Mouse (Mus musculus) T-helper 2 cell (primary cell): Measurements from ENCODE around the gene Msantd2.

Source experiments
- in situ Hi-C: fragments of 300-600 bp; cut with MboI, MseI; formaldehyde crosslinking; loops from one replicate; pipeline ENCODE4 v1.15.1; 2025; ENCODE audit warnings: high pct_unique_total_duplicates

Msantd2 gene

DNA sequence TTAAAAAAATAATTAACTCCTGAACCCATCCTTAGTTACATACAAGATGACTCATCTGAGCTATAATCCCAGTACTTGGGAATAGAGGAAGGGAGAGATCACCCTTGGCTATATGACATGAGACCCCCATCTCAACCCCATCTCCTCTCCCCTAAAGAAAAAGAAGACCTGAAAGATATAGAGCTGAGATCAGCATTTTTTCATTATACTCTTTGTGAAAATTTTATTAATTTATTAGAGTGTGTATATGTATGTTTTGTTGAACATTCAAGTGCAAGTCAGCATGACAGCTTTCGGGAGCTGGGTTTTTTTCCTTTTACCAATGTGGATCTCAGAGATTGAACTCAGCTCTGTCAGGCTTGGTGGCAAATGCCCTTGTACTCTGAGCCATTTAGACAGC is 12.1 kb downstream of the Msantd2 start:
- in situ Hi-C loops = no loop called here

DNA sequence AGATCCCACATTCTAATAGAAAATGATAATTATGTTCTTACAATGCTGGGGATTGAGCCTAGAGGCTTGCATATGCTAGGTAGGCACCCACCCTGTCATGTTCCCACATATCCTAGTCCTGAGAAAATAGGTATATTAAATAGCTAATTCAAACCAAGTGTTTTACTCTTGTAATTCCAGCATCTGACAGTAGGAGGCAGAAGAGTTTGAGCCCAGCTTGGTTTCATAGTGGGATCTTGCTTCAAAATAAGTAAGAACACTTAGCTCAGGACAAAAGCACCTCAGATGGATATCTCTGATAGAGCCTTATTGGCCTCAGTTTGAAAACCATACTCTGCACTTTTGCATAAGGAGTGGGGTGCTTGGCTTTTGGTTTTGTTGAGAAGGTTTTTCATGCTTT is 15.2 kb downstream of the Msantd2 start:
- in situ Hi-C loops = no loop called here

DNA sequence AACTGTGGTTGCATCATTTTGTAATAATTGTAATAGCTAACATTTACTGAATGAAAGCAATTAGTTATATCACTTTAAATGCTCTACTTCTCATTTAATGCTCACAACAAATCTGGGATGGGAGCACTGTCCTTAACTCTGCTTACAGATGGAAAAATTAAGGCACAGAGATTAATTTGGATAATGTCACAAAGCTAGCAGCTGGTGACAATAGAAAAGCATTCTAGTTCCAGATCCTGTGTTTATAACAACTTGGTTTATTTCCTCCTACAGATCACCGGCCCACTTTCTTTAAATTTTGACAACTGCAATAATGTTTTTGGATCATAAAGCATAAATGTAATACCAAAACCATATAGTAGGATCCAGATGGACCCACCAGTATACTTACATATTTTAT is 16.9 kb downstream of the Msantd2 start:
- in situ Hi-C loops = no loop called here

DNA sequence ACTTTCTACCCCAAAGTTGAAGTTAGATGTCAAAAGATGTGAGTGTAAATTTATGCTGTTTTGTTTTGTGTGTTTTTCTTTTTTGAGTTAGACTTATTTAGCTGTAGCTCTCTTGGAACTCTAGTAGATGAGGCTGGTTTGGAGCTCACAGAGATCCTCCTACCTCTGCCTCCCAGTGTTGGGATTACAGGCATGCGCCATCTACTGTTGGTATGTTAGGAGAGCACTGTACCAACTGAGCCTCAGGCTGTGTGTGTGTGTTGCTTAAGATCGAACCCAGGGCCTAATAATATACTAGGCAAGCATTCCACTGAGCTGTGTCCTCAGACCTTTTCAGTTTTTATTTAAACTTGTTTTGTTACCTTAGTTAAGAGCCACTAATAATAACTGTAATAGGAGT is 23.0 kb downstream of the Msantd2 start:
- in situ Hi-C loops = no loop called here

DNA sequence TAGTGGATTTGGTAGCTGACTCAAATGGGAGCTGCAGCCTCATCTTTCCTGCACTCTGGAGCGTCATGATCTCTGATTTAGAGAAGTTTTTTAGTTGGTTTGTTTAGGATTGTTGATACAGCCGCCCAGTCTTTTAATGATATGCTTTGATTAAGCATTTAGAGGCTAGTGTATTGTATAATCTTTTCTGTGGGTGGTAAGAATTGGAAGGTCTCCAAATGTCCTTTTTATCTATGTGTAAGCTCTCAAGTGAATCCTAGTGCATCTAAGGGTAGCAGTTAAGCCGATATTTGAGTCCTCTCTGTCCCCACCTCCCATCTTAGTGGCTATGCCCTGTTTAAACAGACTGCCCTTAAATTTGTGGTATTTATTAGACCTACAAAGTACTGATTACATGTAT is 25.3 kb downstream of the Msantd2 start:
- in situ Hi-C loops = no loop called here

DNA sequence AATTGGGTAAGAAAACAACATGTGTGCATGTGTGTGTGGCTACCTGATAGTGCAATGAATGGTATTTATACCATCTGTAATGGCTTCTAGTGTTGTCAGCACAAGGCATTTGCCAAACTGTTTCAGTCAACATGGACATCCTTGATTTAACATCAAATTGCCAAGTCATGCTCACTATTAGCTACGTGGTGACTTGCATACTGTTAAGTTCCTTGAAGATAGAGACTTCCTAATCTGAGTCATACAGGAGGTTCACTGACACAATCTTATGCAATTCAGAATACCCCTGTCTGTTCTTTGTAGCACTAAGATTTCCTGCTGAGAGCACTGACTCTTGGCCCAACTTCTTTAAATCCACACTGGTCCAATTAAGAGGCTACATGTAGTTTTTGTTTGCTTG is 28.3 kb downstream of the Msantd2 start:
- in situ Hi-C loops = no loop called here

DNA sequence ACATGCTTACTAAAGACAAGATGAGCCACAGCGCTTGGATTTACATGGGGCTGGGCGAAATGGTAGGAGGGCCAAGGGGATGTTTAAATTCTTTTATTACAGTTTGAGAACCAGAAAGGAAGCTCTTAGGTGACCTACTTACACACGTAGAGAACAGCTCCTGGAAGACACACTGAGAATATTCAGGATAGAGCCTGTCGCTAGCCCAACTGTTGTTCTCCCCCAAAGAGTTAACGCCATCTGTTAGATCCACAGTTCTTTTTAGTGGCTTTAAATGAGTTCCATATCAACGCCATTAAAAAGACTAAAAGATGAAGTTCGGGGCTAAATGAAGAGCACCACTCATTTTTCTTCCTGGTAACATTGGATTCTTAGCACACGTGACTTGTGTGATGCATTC is 29.9 kb downstream of the Msantd2 start:
- in situ Hi-C loops = no loop called here

DNA sequence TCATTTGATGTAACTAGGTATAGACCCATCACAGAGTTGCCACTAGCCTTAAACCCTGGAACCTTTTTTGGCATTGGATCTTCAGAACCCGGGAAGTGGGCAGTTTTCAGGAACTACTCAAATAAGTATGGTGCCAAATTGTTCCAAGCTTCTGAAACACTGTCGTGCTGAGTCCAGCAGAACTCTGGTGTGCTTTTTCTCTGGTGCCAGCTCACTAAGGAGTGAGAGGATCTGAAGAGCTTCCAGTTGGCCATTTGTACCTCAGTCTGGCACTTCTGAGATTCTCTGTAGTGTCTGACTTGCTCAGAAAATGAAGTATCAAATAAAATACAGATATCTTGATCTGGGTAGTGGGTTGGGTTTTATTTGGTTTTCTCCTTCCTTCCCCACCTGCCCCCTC is 30.9 kb downstream of the Msantd2 start:
- in situ Hi-C loops = no loop called here

DNA sequence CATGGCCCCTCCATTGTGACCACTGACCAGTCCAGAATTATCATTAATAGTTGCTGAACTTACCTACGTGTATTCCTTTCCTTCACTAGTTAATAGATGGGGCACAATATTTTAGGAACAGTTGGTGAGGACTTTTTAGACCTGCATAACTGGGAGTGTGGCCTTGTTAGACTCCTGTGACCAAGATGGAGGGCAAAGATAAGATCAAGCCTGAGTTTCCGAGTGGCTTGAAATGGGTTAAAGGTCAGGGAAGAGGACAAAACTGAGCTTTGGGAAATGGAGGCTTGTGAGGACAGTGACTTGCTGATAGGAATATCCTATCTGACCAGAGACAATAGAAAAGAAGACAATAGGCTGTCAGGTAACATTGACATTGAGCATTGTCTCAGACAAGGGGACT is 36.3 kb downstream of the Msantd2 start:
- in situ Hi-C loops = no loop called here

DNA sequence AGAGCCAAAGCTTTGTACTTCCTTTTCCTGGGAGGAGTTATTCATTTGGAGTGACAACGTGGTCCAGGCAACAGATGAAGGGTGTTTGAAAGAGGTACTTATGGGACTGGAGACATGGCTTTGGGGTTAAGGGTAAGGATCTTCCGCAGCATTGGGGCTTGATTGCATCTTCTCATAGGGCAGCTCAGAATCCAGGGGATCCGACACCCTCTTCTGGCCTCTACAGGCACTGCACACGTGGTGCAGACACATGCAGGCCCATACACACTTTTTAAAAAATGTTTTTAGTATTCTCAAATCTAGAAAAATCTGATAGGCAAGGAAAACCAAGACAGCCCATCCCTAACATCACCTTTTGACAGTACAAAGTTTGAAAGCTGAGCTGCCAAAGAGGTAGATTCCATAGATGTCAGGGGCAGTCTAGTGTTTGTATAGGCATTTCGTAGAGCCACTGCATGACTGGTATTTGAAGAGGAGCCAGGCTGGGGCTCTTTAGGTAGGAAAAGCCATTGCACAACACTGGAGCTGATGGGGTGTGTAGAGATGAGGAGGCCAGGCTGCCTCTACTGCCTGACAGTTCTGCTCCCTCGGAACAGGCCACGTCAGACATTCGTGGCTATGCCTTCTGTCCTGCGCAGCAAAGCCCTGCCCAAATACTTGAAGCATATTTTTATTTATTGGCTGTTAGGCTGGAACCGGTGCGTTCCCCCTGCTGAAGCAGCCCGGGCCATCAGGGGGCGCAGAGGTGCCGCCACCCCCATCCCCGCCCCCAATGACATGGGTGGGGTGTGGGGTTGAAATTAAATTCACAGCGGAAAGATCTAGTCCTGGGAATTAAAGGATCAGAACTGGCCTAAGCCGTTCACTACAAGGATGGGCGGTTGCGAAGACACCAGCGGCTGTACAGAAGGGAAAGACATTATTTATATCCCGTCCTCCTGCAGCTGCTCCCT is 37.6 kb downstream of the Msantd2 start:
- in situ Hi-C loops = no loop called here

DNA sequence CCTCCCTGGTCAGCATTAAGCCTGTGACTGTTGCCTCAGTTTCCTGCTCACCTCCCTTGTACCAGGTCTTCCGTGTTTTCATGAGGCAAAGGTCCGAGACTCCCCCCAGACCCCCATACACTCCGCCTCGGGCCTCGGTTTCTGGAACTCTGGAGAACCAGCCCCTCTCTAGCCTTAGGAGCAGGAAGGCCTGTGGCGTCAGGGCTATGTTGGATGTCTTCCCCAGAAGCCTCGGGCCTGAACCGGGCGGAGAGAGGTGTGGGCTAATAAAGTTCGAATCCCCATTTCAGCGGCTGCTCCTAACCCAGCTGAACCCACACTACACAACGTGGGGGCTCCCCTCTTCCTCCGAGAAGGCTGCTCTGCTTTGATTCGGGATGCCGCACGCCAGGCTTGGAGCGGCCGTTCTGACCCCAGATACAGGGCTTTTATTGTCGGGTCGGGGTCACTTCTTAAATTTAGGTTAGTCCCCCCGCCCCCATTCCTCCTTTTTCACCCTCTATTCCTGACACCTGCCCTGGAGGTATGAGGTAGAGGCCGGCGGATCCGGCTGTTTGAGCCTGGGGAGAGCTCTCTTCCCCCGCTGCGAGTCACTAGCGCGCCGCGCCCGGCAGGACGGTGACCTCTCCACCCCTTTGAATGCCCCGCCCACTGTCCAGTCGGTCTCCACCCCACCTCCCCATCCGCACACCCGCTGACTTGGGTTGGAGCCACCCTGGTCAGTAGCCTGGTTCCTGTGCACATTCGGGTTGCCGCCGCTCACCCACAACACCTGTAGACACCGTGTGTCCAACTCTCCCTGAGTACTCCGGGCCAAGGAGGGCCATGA is 38.5 kb downstream of the Msantd2 start, which contains the start of gene Esam:
TSS of gene Esam (plus strand) at position 683 of the 829 bp plus-strand sequence.
- in situ Hi-C loops = no loop called here

DNA sequence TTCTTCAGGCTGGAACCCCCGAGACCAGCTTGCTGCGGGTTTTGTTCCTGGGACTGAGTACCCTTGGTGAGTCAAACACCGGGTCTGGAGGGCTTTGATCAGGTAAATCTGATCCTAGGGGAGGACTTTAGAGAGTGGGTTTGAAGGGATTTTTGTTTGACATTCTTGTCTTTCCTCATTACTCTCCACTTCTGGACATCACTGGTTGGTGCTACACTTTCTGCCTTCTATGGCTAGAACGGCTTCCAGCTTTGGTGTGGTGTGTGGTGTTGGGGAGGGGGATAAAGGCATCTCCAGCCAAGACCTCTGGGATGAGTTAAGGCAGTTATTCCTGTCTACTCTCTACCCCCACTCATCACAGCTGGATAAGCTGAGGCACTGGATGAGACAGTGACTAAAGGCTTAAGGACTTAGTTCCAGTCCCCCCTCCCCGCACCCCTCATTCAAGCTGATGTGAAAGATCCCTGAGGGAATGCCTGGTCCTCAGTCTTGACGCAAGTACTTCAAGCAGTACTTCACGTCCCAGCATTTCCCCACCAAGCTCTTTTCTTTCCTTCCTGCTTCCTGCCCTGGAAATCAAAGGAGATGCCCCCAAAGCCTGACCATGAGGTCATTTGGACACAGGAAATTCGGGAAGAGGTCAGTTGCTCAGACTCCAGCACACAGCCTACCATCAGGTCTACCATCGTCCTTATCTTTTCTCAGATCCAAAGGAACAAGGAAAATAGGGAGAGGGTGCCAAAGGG is 39.3 kb downstream of the Msantd2 start:
- in situ Hi-C loops = no loop called here

DNA sequence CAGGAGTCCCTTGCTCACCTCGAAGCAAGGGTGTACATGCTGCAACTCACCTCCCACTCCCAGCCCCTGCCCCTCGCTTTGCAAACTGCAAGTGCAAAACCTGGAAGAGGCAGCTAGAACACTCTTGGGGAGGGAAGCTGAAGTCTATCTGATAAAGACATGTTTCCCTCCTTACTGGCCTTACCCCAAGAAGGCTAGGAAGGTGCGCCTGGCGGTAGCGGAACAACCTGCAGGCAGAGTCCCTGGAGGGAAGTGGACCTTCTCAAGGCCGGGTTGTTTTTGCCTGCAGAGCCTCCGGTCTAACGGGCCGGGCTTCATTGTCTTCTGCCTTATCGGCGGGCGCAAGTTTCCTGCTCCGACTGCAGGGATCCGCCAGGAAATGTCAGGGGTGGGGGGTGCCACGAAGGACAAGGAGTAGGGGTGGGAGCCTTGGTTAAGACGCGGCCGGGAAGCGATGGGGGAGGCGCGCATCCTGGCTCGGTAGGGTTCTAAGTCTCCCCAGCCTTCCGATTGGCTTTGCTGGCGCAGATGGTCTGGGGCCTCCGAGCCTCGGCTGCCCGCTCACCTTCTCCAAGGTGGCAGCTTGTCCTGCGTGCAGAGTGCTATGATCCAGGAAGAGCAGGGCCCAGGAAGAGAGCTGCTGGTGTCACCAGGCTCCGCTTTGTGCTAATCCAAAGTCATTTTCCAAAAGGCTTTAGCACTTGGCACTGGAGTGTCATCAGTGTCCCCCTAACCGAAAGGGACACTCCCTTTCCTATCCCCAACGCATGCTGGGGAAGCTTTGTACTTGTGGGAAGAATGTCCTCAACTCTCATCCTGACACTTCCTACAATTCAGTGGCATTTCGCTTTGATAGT is 41.1 kb downstream of the Msantd2 start:
- in situ Hi-C loops = no loop called here

DNA sequence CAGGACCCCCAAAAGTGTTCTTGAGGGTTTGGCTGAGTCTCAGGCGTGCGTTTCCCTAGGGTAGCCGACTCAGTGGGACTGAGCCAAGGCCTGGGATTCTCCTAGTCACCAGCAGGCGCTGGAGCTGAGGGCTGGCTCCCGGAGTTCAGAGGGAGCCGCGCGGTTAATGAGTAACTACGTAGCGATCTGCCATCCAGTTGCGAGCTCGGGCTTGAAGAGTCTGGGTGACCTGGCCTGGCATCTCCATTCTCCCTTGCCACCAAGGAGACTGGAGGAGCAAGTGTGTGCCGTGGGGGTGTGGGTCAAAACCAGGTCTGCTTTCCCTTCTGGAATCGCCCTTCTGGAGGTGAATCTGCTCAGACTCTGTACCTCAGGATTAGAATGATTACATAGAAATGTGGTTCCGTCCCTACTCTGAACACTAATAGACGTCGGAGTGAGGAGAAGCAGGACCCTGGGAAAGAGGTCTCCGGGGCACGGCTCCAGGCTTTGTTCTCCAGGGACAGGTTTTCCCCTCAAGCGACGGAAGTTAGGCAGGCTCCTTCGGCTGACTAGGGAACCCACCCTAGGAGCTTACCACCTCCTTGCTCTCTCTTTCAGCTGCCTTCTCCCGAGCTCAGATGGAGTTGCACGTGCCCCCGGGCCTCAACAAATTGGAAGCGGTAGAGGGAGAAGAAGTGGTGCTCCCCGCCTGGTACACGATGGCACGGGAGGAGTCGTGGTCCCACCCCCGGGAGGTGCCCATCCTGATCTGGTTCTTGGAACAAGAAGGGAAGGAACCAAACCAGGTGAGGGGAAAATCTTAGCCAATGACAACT is 42.0 kb downstream of the Msantd2 start:
- in situ Hi-C loops = no loop called here

DNA sequence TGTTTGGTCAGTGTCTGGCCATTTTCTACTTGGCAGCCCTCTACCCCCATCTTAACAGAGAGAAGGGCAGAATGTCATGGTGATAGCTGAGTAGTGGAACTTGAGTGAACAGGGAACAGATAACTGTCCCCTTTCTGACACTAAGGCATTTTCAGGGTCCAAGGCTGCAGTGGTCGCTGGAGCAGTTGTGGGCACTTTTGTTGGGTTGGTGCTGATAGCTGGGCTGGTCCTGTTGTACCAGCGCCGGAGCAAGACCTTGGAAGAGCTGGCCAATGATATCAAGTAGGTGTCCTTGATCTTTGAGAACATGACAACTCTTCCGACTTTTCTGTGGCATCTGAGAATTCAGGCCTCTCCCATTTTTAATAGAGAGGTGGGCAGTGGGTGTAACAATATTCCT is 47.7 kb downstream of the Msantd2 start:
- in situ Hi-C loops = no loop called here

DNA sequence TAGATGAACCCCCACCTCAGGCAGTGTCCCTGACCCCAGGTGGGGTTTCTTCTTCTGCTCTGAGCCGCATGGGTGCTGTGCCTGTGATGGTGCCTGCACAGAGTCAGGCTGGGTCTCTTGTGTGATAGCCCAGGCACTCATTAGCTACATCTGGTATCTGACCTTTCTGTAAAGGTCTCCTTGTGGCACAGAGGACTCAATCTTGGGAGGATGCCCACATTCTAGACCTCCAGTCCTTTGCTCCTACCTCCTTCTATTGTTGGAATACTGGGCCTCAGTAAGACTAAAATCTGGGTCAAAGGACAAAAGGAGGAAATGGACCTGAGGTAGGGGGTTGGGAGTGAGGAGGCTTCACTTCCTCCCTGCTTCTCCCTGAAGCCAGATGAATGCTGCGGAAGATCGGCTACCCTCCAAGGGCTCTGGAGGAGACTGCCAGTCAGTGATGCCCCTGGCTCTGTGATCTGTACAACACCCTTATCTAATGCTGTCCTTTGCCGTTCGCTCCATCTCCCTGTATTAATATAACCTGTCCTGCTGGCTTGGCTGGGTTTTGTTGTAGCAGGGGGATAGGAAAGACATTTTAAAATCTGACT is 48.6 kb downstream of the Msantd2 start:
- in situ Hi-C loops = no loop called here

DNA sequence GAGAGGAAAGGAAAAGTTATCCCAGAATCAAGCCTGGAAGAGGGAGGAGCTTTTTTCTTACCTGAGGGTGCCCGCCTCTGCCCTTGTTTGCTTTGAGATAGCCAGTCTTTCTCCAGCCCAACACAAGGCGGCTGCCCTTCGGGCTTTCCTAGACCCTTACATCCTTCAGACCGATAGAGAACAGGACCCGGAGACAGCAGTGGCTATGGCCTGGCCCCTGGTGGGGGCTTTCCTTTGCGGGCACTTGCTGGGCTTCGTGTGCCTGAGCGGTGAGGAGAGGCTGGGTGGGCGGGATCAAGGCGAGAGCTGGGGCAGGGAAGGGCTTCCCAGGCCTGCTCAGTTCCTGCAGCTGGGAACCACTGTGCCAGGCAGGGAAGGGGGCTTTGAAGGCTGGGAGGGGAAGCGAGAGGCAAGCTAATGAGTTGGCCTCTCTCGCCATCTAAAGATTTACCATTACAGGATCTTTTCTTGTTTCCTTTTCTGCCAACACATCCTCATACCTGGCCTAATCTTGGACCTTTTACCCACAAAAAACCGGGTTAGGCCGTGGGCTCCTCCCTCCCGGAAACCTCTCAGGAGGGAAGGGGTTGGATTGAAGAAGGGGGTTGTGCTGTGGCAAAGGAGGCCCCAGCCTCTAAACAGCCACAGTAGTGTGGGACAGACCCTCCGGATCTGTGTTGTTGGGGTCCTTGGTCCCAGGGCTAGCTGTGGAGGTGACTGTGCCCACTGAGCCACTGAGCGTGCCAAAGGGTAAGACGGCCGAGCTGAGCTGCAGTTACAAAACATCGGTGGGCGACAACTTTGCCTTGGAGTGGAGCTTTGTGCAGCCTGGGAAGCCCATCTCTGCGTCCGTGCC is 50.3 kb downstream of the Msantd2 start, which contains the start of gene Vsig2:
TSS of gene Vsig2 (plus strand) at position 86 of the 856 bp plus-strand sequence.
- in situ Hi-C loops = no loop called here

DNA sequence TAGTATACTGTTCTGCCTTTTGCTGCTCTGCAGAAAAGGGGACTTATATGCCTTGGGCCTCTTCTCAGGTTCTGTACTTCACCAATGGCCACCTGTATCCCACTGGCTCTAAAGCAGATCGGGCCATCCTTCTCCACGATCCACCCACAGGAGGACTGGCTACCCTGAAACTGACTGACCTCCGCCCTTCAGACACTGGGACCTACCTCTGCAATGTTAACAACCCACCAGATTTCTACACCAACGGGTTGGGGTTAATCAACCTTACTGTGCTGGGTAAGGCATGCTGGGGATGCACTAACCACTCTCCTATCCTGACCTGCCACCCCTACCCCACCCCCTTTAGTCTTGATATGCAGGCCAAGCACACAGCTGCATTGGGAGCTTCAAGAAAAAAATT is 51.1 kb downstream of the Msantd2 start:
- in situ Hi-C loops = no loop called here
